In the genomic region with DNA sequence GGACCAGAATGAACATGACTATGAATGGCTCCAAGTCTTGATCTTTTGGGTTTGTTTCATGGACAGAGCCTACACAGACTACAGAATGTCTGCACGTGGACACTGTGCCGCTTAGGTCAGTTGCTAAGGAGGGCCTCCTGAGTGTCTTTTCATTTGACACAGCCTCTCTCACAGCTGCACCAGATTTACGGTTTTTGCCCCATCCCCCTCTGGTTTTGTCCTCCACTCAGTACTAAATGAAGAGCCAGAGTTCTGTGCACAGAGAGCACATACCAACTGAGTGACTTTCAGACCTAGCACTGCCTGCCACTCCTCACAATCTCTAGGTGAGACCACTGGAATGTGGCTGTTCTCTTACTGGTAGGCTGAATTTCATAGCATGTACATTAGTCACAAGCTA, we compare ENCODE assay signal across 14 mouse cellular contexts.
DNase-seq lines count a peak whose midpoint lies in the region; ATAC-seq lines count a peak whose summit lies in the region.
"Had no signal": no experiment of that assay in that cellular context is flagged by ENCODE, and none has a peak within 500 bp of the region (broad histone marks: within the 10 kb centered on the region; RNA-seq: fewer than 3 reads in every experiment).

No protein-coding gene starts in this region.

- peaks cover 11% of the 10 kb centered on the region for H3K4me1 ChIP-seq in forebrain, embryonic 10.5 days
- H3K4me1 ChIP-seq in forebrain, embryonic 14.5 days (ENCODE audit: control insufficient read depth, insufficient read depth, low read length), result no peaks in the 10 kb centered on the region
- H3K4me1 ChIP-seq in hindbrain, embryonic 12.5 days, result no peaks in the 10 kb centered on the region
- no peaks in the 10 kb centered on the region for H3K4me1 ChIP-seq in hindbrain, embryonic 14.5 days (replicated peaks; ENCODE audit: control insufficient read depth, insufficient read depth, low read length)
- H3K4me1 ChIP-seq: hindbrain, embryonic 15.5 days; liver, embryonic 12.5 days had no signal

- no peak overlapping the region for H3K9ac ChIP-seq in forebrain, embryonic 14.5 days (ENCODE audit: low read length)
- no peak overlapping the region for H3K9ac ChIP-seq in hindbrain, embryonic 12.5 days
- no peak overlapping the region for H3K9ac ChIP-seq in hindbrain, embryonic 14.5 days
- H3K9ac ChIP-seq: hindbrain, embryonic 15.5 days; liver, embryonic 12.5 days had no signal

- H3K4me2 ChIP-seq in forebrain, embryonic 14.5 days (ENCODE audit: low read length), result no peak overlapping the region
- H3K4me2 ChIP-seq in hindbrain, embryonic 12.5 days (replicated peaks), result no peak overlapping the region
- no peak overlapping the region for H3K4me2 ChIP-seq in hindbrain, embryonic 14.5 days (replicated peaks)
- H3K4me2 ChIP-seq: hindbrain, embryonic 15.5 days; liver, embryonic 12.5 days had no signal

- H3K4me3 ChIP-seq in forebrain, embryonic 10.5 days, result no peak overlapping the region
- H3K4me3 ChIP-seq in forebrain, embryonic 14.5 days (ENCODE audit: low read depth, low read length), result no peak overlapping the region
- H3K4me3 ChIP-seq in hindbrain, embryonic 12.5 days, result no peak overlapping the region
- H3K4me3 ChIP-seq in hindbrain, embryonic 14.5 days (replicated peaks; ENCODE audit: low read length), result no peak overlapping the region
- H3K4me3 ChIP-seq: hindbrain, embryonic 15.5 days; liver, embryonic 12.5 days had no signal

- no peaks in the 10 kb centered on the region for H3K9me3 ChIP-seq in forebrain, embryonic 10.5 days
- H3K9me3 ChIP-seq in forebrain, embryonic 14.5 days (replicated peaks; ENCODE audit: control insufficient read depth, low read length), result no peaks in the 10 kb centered on the region
- no peaks in the 10 kb centered on the region for H3K9me3 ChIP-seq in hindbrain, embryonic 12.5 days (replicated peaks)
- no peaks in the 10 kb centered on the region for H3K9me3 ChIP-seq in hindbrain, embryonic 14.5 days (ENCODE audit: control insufficient read depth, low read length)
- H3K9me3 ChIP-seq: hindbrain, embryonic 15.5 days; liver, embryonic 12.5 days had no signal

- no peak for DNase-seq in forebrain, embryonic 10.5 days (ENCODE audit: extremely low spot score, low spot score)
- DNase-seq in forebrain, embryonic 14.5 days (ENCODE audit: low spot score), result no peak
- no peak for DNase-seq in hindbrain, embryonic 14.5 days (ENCODE audit: low spot score)
- DNase-seq in NIH3T3 (ENCODE audit: low read depth), result peak; percentile 78
- peak; percentile 10 for DNase-seq in heart, postnatal 4 days
- DNase-seq in left cerebral cortex, adult 9 months (ENCODE audit: low spot score in 2 of 2), result no peak
- DNase-seq: cerebellum, postnatal 10 days; lung, postnatal 14 days; midbrain, embryonic 14.5 days; thymus, adult 18-20 months had no signal

- 48% methylated on average over 3 of the region's 3 CpGs for WGBS in forebrain, embryonic 10.5 days
- WGBS in forebrain, embryonic 14.5 days, result 38% methylated on average over 3 of the region's 3 CpGs
- WGBS in hindbrain, embryonic 12.5 days, result 41% methylated on average over 3 of the region's 3 CpGs
- 48% methylated on average over 3 of the region's 3 CpGs for WGBS in hindbrain, embryonic 14.5 days

- no peak for ATAC-seq in forebrain, embryonic 14.5 days
- ATAC-seq in hindbrain, embryonic 12.5 days (ENCODE audit: low FRiP score), result peak; percentile 40; the same call in 1 of the 2 replicates
- ATAC-seq in hindbrain, embryonic 14.5 days (ENCODE audit: low FRiP score), result no peak
- ATAC-seq in inflammation-experienced regulatory T-cells, adult 6 months, result no peak
- ATAC-seq: liver, embryonic 12.5 days had no signal

- H3K27ac ChIP-seq in forebrain, embryonic 10.5 days, result 0 out of 2 replicates have a peak overlapping the region, but pooled peaks have one; percentile 20
- H3K27ac ChIP-seq in forebrain, embryonic 14.5 days (ENCODE audit: low read depth, low read length), result no peak overlapping the region
- H3K27ac ChIP-seq in hindbrain, embryonic 12.5 days, result no peak overlapping the region
- no peak overlapping the region for H3K27ac ChIP-seq in hindbrain, embryonic 14.5 days
- H3K27ac ChIP-seq: hindbrain, embryonic 15.5 days; liver, embryonic 12.5 days had no signal

- no peaks in the 10 kb centered on the region for H3K36me3 ChIP-seq in forebrain, embryonic 10.5 days (replicated peaks)
- H3K36me3 ChIP-seq in forebrain, embryonic 14.5 days (ENCODE audit: control insufficient read depth, insufficient read depth, low read length), result no peaks in the 10 kb centered on the region
- no peaks in the 10 kb centered on the region for H3K36me3 ChIP-seq in hindbrain, embryonic 12.5 days
- H3K36me3 ChIP-seq in hindbrain, embryonic 14.5 days (replicated peaks; ENCODE audit: control insufficient read depth, insufficient read depth), result no peaks in the 10 kb centered on the region
- H3K36me3 ChIP-seq: hindbrain, embryonic 15.5 days; liver, embryonic 12.5 days had no signal

- H3K27me3 ChIP-seq in forebrain, embryonic 10.5 days (ENCODE audit: poor library complexity, severe bottlenecking), result no peaks in the 10 kb centered on the region
- no peaks in the 10 kb centered on the region for H3K27me3 ChIP-seq in forebrain, embryonic 14.5 days (replicated peaks; ENCODE audit: control insufficient read depth, insufficient read depth, low read length)
- H3K27me3 ChIP-seq in hindbrain, embryonic 12.5 days, result no peaks in the 10 kb centered on the region
- no peaks in the 10 kb centered on the region for H3K27me3 ChIP-seq in hindbrain, embryonic 14.5 days (ENCODE audit: control insufficient read depth, insufficient read depth, low read length)
- H3K27me3 ChIP-seq: hindbrain, embryonic 15.5 days; liver, embryonic 12.5 days had no signal

Comparison
In these comparisons a context has a peak if more than half of its experiments do, and no peak if none do; other contexts are left out.
1. DNase-seq: peak in NIH3T3 (single experiment) and heart, postnatal 4 days (single experiment); none in forebrain, embryonic 10.5 days (single experiment), forebrain, embryonic 14.5 days (single experiment), hindbrain, embryonic 14.5 days (single experiment) and left cerebral cortex, adult 9 months (0 of 2).